Mouse (Mus musculus) C2C12 (cell line): ENCODE data around the gene Nav2. TPM values are rescaled to one million over a fixed set of nuclear protein-coding genes. Genes with fewer than 3 reads are reported as not detected.

Experiments
- H3K27me3 ChIP-seq: one replicate; pipeline ENCODE4 v1.6.1; 2011; ENCODE audit not compliant: control insufficient read depth, insufficient read depth, insufficient read length
- H3K36me3 ChIP-seq: one replicate; pipeline ENCODE4 v1.6.1; 2011; ENCODE audit not compliant: control insufficient read depth, insufficient read depth
- H3K4me3 ChIP-seq: one replicate; pipeline ENCODE4 v1.5.1; 2011; ENCODE audit warnings: mild to moderate bottlenecking, control low read depth; ENCODE audit not compliant: poor library complexity, insufficient read depth, severe bottlenecking
- H3K79me2 ChIP-seq: one replicate; pipeline ENCODE4 v1.6.1; 2011; ENCODE audit not compliant: control insufficient read depth, insufficient read depth
- H3K79me3 ChIP-seq: one replicate; pipeline ENCODE4 v1.6.1; 2011; ENCODE audit warnings: low read depth, control low read depth
- H3ac ChIP-seq: one replicate; pipeline ENCODE3; 2011; ENCODE audit warnings: low read depth; ENCODE audit not compliant: control insufficient read depth, insufficient read length
- CEBPB ChIP-seq: IDR thresholded peaks from one replicate; pipeline ENCODE4 v1.6.1; 2011; ENCODE audit warnings: low read depth, mild to moderate bottlenecking, control low read depth, moderate library complexity
- CTCF ChIP-seq: IDR thresholded peaks from one replicate; pipeline ENCODE4 v1.5.1; 2011; ENCODE audit not compliant: control insufficient read depth, insufficient read depth, insufficient read length
- FOSL1 ChIP-seq: IDR thresholded peaks from one replicate; pipeline ENCODE4 v1.8.0; 2011; ENCODE audit warnings: mild to moderate bottlenecking, low read length; ENCODE audit not compliant: poor library complexity, insufficient read depth, severe bottlenecking
- MAX ChIP-seq: IDR thresholded peaks from one replicate; pipeline ENCODE4 v1.6.1; 2011; ENCODE audit warnings: mild to moderate bottlenecking, control low read depth
- MYOD1 ChIP-seq: IDR thresholded peaks from one replicate; pipeline ENCODE4 v1.6.1; 2011; ENCODE audit warnings: low read depth; ENCODE audit not compliant: control insufficient read depth, insufficient read length
- MYOG ChIP-seq: IDR thresholded peaks from one replicate; pipeline ENCODE4 v1.6.1; 2011; ENCODE audit not compliant: control insufficient read depth, insufficient read length; ENCODE audit errors: extremely low read depth
- USF1 ChIP-seq: IDR thresholded peaks from one replicate; pipeline ENCODE4 v1.6.1; 2011; ENCODE audit warnings: low read depth, mild to moderate bottlenecking, control low read depth, moderate library complexity
- polyA plus RNA-seq: library from polyadenylated mRNA; unstranded; fragments of >200 nt; fragmentation: generic; extraction: Trizol; gene quantifications from one replicate; pipeline ENCODE4 v1.2.1, GENCODE M21; 2012; ENCODE audit warnings: missing spikeins

Nav2 gene
- polyA plus RNA-seq, 1 experiment: 4.7 TPM

DNA sequence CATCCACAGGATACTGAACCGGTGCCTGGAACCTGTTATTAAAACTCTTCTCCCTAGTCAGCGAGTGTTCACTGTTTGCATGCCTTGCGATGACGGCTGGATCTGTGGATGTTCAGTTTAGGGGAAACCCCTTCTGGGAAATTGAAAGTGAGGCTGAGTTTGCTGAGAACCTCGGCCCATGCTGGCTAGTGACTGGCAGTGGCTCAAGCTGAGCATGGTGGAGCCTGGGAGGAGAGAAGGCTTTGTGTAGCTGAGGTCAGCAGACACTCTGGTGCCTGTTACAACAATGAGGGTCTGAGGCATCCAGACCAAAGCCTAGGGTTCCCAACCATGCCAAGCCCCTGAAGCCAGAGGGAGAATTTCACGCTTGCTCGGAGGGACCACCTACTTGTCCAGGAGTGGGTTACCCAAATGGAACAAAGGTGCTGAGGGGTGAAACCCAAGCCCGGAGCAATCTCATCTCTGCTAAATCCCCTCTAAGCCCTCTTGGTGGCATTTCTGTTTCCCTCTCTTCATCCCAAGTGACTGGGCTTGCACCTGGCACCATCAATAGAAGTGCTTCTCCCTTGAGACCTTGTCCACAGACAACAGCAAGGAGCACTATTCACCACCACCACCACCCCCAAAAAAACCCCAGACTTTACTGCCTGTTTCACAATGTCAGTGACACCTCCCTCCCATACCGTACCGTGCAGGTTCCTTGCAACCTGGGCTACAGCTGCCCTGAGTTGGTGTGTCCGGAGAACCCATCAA lies 617.0 kb downstream of the Nav2 start:
- Histone ChIP-seq H3ac (no peak overlapping the region), H3K36me3 (no peaks in the 10 kb centered on the region), H3K79me2 (no peaks in the 10 kb centered on the region), H3K79me3 (no peaks in the 10 kb centered on the region), H3K4me3 (no peak overlapping the region), H3K27me3 (no peaks in the 10 kb centered on the region)
- no peak for TF ChIP-seq MAX
- TF ChIP-seq MYOD1: peak; percentile 50
- TF ChIP-seq CEBPB: no peak
- no peak for TF ChIP-seq USF1
- TF ChIP-seq MYOG: no peak

DNA sequence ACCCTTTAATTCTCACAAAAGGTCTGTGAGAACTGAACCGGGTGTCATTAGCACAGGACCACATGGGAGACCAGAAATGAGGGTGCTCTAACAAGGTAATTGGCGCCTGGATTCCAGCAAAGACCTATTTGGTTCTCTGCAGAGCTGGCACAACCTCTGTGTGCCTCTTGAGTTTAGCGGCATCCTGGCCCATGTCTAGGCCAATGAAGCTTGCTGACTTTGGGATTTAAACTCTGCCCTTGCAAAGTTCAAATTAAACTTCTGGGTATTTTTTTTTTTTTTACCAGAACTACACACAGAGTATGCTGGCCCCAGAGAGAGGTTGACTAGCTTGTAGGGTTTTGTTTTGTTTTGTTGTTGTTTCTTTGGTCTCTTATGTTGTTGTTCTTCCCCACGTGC lies 617.6 kb downstream of the Nav2 start:
- no peaks in the 10 kb centered on the region for H3K79me2 ChIP-seq
- H3K79me3 ChIP-seq: no peaks in the 10 kb centered on the region
- H3K27me3 ChIP-seq: no peaks in the 10 kb centered on the region
- no peaks in the 10 kb centered on the region for H3K36me3 ChIP-seq
- no peak overlapping the region for H3K4me3 ChIP-seq
- TF ChIP-seq CTCF: no peak
- TF ChIP-seq MYOD1: no peak
- no peak for TF ChIP-seq MAX
- no peak for TF ChIP-seq CEBPB
- TF ChIP-seq MYOG: no peak
- TF ChIP-seq USF1: no peak
- TF ChIP-seq FOSL1: no peak
- H3ac ChIP-seq: no peak overlapping the region

DNA sequence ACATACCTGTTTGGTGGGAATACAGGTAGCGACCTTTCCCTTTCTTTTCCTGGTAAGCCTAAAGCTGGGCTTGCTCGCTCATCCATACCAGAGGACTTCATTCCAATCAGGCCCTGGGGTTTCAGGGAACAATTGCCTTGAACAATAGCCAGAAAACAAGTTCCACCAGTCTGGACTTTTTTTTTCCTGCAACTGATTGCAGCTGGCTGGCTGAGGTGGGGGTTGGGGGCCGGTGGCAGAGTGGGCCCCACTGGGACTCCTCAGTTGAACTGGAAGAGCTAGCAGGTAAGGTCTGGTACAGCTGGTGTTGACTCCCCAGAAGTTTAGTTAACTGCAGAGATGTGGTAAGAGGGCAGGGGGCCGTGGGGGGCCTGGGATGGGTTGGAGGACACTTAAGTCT lies 619.0 kb downstream of the Nav2 start:
- Histone ChIP-seq H3K79me3 (no peaks in the 10 kb centered on the region), H3ac (no peak overlapping the region), H3K36me3 (no peaks in the 10 kb centered on the region), H3K79me2 (no peaks in the 10 kb centered on the region), H3K27me3 (no peaks in the 10 kb centered on the region), H3K4me3 (no peak overlapping the region)
- TF ChIP-seq USF1 (no peak), CTCF (no peak), MYOD1 (no peak), MAX (no peak), FOSL1 (no peak), MYOG (no peak), CEBPB (no peak)

DNA sequence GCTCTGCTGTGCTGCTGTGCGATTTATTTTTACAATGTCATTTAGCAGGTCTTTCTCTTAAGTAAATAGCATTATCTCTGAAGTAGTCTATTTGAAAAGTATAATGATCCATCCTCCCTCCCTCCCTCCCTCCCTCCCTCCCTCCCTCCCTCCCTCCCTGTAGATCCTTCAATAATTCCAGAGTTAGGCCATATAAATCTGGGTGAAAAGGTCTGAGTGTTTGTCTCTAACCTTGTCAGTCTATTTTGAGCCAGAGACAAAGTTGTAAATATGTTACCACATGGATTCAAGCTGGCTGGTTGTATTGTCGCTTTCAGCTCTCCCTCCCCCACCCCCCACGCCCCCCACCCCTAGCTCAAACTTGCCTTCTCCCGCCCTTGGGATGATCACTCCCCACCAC lies 619.4 kb downstream of the Nav2 start:
- TF ChIP-seq MYOG (no peak), CEBPB (no peak)
- Histone ChIP-seq H3K79me3 (no peaks in the 10 kb centered on the region), H3K79me2 (no peaks in the 10 kb centered on the region), H3K36me3 (no peaks in the 10 kb centered on the region), H3K4me3 (no peak overlapping the region), H3ac (no peak overlapping the region), H3K27me3 (no peaks in the 10 kb centered on the region)

DNA sequence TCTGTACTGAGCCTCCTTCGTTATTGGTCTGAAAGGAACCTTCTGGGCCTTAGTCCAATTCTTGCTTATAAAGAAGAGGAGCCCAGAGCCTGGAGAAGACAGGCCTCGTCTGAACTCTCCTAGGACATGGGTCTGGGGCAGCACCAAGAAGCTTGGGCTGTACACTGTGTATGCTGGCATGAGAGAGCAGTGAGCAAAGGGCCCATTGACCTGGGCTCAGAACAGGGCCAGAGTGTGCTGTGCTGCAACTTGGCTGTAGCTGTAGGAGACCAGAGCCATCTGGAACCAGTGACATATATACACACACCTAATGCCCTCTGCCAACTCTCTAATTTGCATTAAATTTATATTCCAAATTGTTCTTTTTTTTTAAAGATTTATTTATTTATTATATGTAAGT lies 621.0 kb downstream of the Nav2 start:
- Histone ChIP-seq H3K4me3 (no peak overlapping the region), H3K27me3 (no peaks in the 10 kb centered on the region), H3K36me3 (no peaks in the 10 kb centered on the region), H3ac (no peak overlapping the region), H3K79me2 (no peaks in the 10 kb centered on the region), H3K79me3 (no peaks in the 10 kb centered on the region)
- TF ChIP-seq CTCF (no peak), MYOD1 (no peak), CEBPB (no peak), FOSL1 (no peak), USF1 (no peak)

DNA sequence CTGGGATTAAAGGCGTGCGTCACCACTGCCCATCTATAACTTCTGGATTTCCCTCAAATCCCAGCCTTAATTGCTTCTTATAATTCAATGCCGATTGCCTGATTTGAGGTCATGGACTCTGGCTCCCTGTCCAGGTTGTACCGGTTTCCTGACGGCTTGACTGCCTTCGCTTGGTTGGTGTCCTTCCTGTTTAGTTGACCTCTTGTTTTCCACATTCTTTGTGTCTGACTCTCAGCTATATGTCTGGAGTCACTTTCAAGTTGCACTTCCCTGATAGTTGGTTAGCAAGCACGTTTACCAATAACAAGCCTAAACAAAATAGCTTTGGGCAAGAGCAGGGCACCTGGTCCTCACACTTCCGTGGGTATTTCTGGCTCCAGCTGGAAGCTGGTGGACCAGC lies 625.1 kb downstream of the Nav2 start:
- no peaks in the 10 kb centered on the region for H3K79me2 ChIP-seq
- TF ChIP-seq MAX (no peak), USF1 (no peak), MYOD1 (no peak), CEBPB (no peak), MYOG (no peak), CTCF (no peak), FOSL1 (no peak)
- no peaks in the 10 kb centered on the region for H3K36me3 ChIP-seq
- H3K27me3 ChIP-seq: no peaks in the 10 kb centered on the region
- H3K4me3 ChIP-seq: no peak overlapping the region
- no peak overlapping the region for H3ac ChIP-seq
- no peaks in the 10 kb centered on the region for H3K79me3 ChIP-seq
